Mouse (Mus musculus): ENCODE data around the gene Serpinb3a.
A peak's percentile ranks its signal among the peaks of the same experiment; 100 is the strongest.
"Not testable (repeated sequence)": the region's sequence is repeated elsewhere in the genome, so short reads cannot be mapped to it uniquely, and the experiment has no call there.

Serpinb3a gene

GRCm38 (mm10) chr1:107052203-107052602 lies at the start of gene Serpinb3a:
Gene Serpinb3a, minus strand, starts transcription at chr1:107052303.
- no peak for DNase-seq

DNA sequence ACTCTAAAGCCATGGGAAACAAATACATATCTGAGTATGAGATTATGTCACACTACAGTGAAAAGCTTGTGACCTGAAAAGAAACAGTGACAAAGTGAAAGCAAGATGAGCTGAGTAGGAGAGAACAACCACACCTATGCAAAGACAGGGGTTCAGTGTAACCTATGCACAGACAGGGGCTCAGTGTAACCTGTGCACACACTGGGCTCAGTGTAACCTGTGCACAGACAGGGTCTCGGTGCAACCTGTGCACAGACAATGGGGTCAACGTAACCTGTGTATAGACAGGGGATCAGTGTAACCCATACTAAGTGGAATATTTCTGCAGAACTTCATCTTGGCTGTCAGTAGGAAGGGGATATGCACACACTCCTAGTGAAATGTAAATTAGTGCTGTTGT lies 46.3 kb upstream of the Serpinb3a start:
- DNase-seq = no peak

GRCm38 (mm10) chr1:107083406-107083805 lies 31.3 kb upstream of the Serpinb3a start, which contains the start of gene Serpinb3d:
Gene Serpinb3d, minus strand, starts transcription at chr1:107083506.
- DNase-seq = no peak

- DNase-seq = not testable (repeated sequence)
These were observed 17.9 kb downstream of the Serpinb3a start for GRCm38 (mm10) chr1:107034236-107034635.

DNA sequence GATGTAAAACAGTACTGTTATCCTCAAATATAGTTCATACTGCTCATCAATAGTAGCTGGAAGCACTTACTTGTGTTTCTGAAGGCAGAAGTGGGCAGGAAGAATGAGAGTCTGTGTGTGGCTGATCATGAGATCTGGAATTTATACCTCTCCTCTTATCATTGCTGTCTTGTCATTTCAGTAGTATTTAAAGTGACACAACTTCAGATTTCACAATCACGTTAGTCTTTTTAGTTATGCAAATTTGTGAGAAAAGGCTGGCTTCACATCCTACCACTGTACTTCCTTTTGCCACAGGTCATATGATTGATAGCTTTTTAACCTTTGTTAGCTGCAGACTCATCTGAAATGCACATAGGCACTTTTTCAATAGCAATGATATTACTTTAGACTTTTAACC lies 26.2 kb downstream of the Serpinb3a start:
- DNase-seq = no peak

DNA sequence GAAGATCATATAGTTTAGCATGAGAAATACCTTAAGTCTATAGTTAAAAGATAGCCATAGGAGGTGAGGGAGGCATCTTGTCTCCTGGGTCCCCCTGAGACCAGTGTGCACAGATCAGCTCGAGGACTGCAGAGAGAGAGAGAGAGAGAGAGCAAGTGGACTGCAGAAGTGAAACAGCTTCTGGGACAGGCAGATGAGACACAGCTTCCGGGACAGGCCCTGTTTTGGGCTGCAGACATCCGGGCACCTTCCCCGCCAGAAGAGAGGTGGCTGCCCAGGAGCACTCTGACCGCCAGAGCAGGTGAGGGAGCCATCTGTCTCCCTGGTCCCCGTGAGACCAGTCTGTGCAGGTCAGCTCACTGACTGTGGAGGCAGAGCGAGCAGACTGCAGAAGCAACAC lies 36.9 kb downstream of the Serpinb3a start:
- DNase-seq = no peak

DNA sequence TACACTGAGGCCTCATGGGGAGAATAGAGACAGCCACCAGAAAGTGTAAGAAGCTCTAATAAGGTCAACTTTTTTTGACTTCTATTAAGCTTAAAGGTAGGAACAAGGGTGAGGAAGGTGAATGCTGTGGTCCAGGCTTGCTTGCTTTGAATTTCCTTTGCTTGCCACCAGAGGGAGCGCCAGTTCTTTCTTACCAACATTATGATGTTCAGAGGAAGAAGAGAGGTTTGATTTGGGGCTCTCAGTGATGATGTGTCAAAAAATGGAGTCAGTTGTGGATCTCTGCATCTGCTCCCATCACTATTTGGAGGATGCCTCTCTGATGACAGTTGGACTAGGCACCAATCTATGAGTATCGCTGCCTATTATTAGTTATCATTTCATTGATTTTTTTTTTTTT lies 37.6 kb downstream of the Serpinb3a start:
- DNase-seq = peak; percentile 49 to 56

DNA sequence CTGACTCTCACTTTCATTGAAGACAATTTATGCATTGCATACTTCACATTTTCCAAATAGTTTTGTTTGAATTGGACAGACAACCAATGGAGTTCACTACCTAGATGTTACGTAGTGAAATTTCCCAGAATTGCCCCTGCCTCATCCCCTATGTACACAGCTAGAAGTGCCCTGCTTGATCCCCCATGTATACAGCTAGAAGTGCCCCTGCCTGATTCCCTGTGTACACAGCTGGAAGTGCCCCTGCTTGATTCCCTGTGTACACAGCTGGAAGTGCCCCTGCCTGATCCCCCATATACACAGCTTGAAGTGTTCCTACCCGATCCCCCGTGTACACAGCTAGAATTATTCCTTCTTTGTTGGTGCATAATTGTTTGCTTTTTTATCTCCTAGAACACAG lies 45.8 kb downstream of the Serpinb3a start:
- no peak for DNase-seq

GRCm38 (mm10) chr1:107001754-107002153 lies 50.3 kb downstream of the Serpinb3a start:
- DNase-seq = no peak

- peak; percentile 42 to 56 for DNase-seq
These were observed 51.7 kb downstream of the Serpinb3a start for GRCm38 (mm10) chr1:107000424-107000823.
